In the genomic region with DNA sequence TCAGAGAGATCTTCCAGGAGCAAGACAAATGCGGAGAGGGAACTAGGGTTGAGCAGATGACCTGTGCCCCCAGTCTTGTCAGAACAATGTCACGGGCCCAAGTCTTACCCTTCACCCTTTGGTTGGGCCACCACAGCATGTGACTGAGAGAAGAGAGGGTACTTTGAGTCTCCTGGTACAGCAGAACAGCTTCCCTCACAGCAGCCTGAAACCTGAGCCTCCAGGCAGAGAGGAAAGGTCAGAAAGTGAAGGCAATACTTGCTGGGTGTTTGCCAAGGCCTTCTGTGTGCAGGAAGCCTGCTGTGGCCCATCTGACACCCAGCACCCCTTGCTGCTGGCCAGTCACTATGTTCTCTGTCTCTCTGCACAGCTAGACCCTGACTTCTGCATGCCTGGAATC, we compare ENCODE assay signal across 12 mouse cellular contexts. TPM values are rescaled to one million over a fixed set of nuclear protein-coding genes. Genes with fewer than 3 reads are reported as not detected.
DNase-seq lines count a peak whose midpoint lies in the region; ATAC-seq lines count a peak whose summit lies in the region.
"Had no signal": no experiment of that assay in that cellular context is flagged by ENCODE, and none has a peak within 500 bp of the region (broad histone marks: within the 10 kb centered on the region; RNA-seq: fewer than 3 reads in every experiment).

No protein-coding gene starts in this region.

- H3K4me3 ChIP-seq in midbrain, embryonic 11.5 days (ENCODE audit: low read depth, low read length) = no peak overlapping the region
- H3K4me3 ChIP-seq: limb, embryonic 13.5 days; midbrain, embryonic 15.5 days had no signal

- peaks cover 4% of the 10 kb centered on the region for H3K4me1 ChIP-seq in midbrain, embryonic 11.5 days (ENCODE audit: control insufficient read depth, insufficient read depth, low read length)

- WGBS in midbrain, embryonic 11.5 days = 77% methylated on average over 2 of the region's 2 CpGs

- H3K9ac ChIP-seq in midbrain, embryonic 11.5 days (ENCODE audit: low read length) = no peak overlapping the region
- H3K9ac ChIP-seq: limb, embryonic 13.5 days; midbrain, embryonic 15.5 days had no signal

- no peaks in the 10 kb centered on the region; the same call in 1 of the 2 replicates for H3K27me3 ChIP-seq in midbrain, embryonic 11.5 days (ENCODE audit: control insufficient read depth, insufficient read depth, low read length)
- H3K27me3 ChIP-seq: limb, embryonic 13.5 days; midbrain, embryonic 15.5 days had no signal

- DNase-seq in 3T3-L1 (ENCODE audit: low read depth, low spot score) = peak; percentile 10
- DNase-seq in adrenal gland, adult (ENCODE audit: inconsistent age in 2 of 2, low spot score in 1 of 2) = peak; percentile 71 to 87
- peak; percentile 36 for DNase-seq in gastrocnemius, postnatal 10 days
- DNase-seq in kidney, postnatal 36 days = peak; percentile 80 to 91
- DNase-seq in embryo, embryonic 11 days = no peak
- DNase-seq in midbrain, embryonic 11.5 days (ENCODE audit: low spot score, missing footprints) = no peak
- DNase-seq in frontal cortex, postnatal 10 days (ENCODE audit: low spot score in 2 of 2) = no peak
- DNase-seq: thymus, adult 18-20 months had no signal

- H3K4me2 ChIP-seq in midbrain, embryonic 11.5 days = no peak overlapping the region
- H3K4me2 ChIP-seq: limb, embryonic 13.5 days; midbrain, embryonic 15.5 days had no signal

- no peak for ATAC-seq in midbrain, embryonic 11.5 days (ENCODE audit: low FRiP score)
- ATAC-seq: forebrain, embryonic 16.5 days; midbrain, embryonic 15.5 days had no signal

- H3K36me3 ChIP-seq in midbrain, embryonic 11.5 days (ENCODE audit: control insufficient read depth, insufficient read depth, low read length) = no peaks in the 10 kb centered on the region
- H3K36me3 ChIP-seq: limb, embryonic 13.5 days; midbrain, embryonic 15.5 days had no signal

- no peak overlapping the region for H3K27ac ChIP-seq in midbrain, embryonic 11.5 days (ENCODE audit: low read depth, low read length)
- H3K27ac ChIP-seq: limb, embryonic 13.5 days; midbrain, embryonic 15.5 days had no signal

- H3K9me3 ChIP-seq in midbrain, embryonic 11.5 days (ENCODE audit: control insufficient read depth, low read length) = no peaks in the 10 kb centered on the region
- H3K9me3 ChIP-seq: limb, embryonic 13.5 days; midbrain, embryonic 15.5 days had no signal

RNA-seq across cellular contexts. Expression of a gene that starts 30.4 kb away (rescaled TPM):
- total RNA-seq in gastrocnemius, postnatal 10 days (2021) = under 1 TPM in 1 of 2 experiments, not detected in 1; 0.50 TPM
- polyA plus RNA-seq in midbrain, embryonic 11.5 days (2014; fragmentation: Nextera tagmentation; extraction: Ambion mirVana) = 0.12 TPM in 1 of 2 replicates, not detected in the other
- polyA plus RNA-seq: forebrain, embryonic 16.5 days; heart, embryonic 14.5 days; limb, embryonic 13.5 days had no signal

RNA-seq across cellular contexts. Expression of a gene that starts 39.4 kb away (rescaled TPM):
- 1 to 10 TPM; 5.7 to 7.5 TPM for total RNA-seq in gastrocnemius, postnatal 10 days (2021)
- 2.8 and 3.0 TPM in 2 replicates for polyA plus RNA-seq in midbrain, embryonic 11.5 days (2014; fragmentation: Nextera tagmentation; extraction: Ambion mirVana)

RNA-seq across cellular contexts. Expression of a gene that starts 43.7 kb away (rescaled TPM):
- not detected for total RNA-seq in gastrocnemius, postnatal 10 days (2021)
- polyA plus RNA-seq in midbrain, embryonic 11.5 days (2014; fragmentation: Nextera tagmentation; extraction: Ambion mirVana) = 0.11 and 0.22 TPM in 2 replicates

RNA-seq across cellular contexts. Expression of a gene that starts 55.6 kb away (rescaled TPM):
- total RNA-seq in gastrocnemius, postnatal 10 days (2021) = 100 to 1,000 TPM in 1 of 2 experiments, 10 to 100 TPM in 1; 90.7 to 110 TPM
- 139 and 145 TPM in 2 replicates for polyA plus RNA-seq in midbrain, embryonic 11.5 days (2014; fragmentation: Nextera tagmentation; extraction: Ambion mirVana)

RNA-seq across cellular contexts. Expression of a gene that starts 56.4 kb away (rescaled TPM):
- 10 to 100 TPM; 16.2 to 16.9 TPM for total RNA-seq in gastrocnemius, postnatal 10 days (2021)
- polyA plus RNA-seq in midbrain, embryonic 11.5 days (2014; fragmentation: Nextera tagmentation; extraction: Ambion mirVana) = 95.7 and 96.7 TPM in 2 replicates

Comparison
In these comparisons a context has a peak if more than half of its experiments do, and no peak if none do; other contexts are left out.
1. DNase-seq: peak in 3T3-L1 (single experiment), adrenal gland, adult (2 of 2), gastrocnemius, postnatal 10 days (single experiment) and kidney, postnatal 36 days (2 of 2); none in embryo, embryonic 11 days (single experiment), midbrain, embryonic 11.5 days (single experiment) and frontal cortex, postnatal 10 days (0 of 2).